Mouse (Mus musculus): ENCODE data around the gene Mybpc1. TPM values are rescaled to one million over a fixed set of nuclear protein-coding genes. Genes with fewer than 3 reads are reported as not detected.
"Not testable (repeated sequence)": the region's sequence is repeated elsewhere in the genome, so short reads cannot be mapped to it uniquely, and the experiment has no call there.

The Mybpc1 gene
- total RNA-seq, 2 experiments from 2014 or later = 0.37 to 0.75 TPM

DNA sequence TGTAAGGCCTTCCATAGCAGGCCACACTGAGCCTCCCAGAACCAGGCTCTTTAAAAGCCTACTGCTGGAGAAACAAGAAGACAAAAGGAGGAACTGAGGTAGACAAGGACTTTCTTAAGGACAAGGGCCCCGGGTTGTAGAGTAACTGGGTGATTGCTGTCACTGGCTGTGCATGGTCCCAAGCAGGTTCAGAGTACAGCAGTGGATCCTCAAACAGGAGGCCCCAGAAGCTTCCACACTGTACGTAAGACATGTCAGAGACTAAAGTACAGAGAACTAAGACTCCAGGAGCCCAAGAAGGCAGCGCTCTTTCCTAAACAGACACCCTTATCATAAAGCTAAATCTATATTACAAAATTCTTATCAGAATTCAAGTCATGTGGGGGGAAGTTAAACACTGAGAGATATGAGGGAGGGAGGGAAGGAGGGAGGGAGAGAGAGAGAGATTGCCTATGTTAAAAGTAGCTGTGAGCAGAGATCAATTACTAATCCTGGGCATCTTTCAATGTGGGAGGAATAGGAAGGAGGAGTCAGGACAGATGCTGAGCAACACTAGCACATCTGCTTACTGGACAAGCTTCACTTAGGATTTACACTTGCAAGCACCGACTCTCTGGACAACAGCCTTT is 109.9 kb downstream of the Mybpc1 start:
- no peak for DNase-seq

DNA sequence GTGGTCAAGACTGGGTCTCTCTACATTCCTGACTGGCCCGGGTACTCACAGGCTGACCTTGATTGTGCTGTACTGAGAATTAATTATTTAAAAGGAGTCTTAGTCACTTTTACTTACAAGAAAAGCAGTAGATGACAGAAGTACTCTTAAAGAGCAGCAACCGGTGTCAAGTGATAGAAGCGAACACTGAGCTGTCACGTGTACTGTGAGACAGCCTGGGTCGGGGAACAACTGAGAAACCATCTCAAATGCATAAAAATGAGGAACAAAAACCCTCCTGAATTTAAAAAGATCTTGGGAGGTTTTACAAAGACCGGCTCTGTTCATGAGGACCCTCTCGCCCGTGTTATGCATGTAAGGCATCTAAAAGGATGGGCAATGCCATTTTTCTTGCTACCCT is 112.3 kb downstream of the Mybpc1 start:
- DNase-seq = no peak

DNA sequence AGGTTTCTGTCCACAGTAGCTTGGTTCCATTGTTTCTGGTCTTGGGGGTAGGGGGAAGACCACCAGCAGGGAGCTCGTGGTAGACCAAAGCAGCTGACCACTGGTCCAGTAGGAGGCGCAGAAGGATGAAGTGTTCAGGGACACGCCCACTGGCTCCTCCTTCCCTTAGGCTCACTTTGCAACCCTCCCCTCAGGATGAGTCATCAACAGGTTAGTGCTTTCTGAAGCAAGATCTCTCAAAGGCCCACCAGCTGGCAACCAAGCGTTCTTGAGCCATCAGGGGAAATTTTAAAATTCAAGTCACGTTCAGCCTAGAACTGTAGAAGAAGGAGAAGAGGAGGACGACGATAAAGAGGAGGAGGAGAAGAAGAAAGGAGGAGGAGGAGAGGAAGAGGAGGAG is 113.3 kb downstream of the Mybpc1 start:
- DNase-seq = no peak

DNA sequence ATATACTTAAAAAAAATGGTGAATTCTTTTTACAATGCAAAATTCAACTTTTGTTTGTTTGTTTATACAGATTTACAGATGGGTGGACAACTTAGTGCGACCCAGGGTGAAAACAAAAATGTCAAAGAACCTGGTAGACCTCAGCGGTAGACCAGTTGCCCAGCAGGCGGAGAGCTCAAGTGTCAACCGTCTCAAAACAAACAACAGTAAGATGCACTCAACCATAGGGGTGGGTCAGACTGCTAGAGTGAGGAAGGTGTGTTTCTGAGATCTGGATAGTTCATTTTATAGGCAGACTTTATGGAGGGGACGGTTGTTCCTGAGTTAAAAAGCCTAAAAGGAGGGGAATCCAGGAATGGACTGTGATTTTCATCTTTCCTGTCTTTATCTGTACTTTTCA is 116.3 kb downstream of the Mybpc1 start:
- DNase-seq = no peak

DNA sequence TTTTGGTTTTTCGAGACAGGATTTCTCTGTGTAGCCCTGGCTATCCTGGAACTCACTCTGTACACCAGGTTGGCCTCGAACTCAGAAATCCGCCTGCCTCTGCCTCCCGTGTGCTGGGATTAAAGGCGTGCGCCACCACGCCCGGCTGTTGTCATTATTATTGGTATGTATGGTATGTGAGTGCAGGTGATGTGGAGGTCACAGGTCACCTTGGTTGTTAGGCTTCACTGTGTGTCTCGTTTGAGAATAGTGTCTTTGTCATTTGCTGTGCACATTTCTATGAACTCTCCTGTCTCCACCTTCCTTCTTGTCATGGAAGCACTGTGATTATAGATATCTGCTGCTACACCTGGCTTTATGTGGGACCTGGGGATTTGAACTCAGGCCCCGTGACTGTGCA is 122.1 kb downstream of the Mybpc1 start:
- DNase-seq = not testable (repeated sequence)

Other genes with a start within 250 kb of the Mybpc1 start
- 1 to 10 TPM; 2.9 to 4.2 TPM for gene Dram1, start 226.1 kb downstream of the Mybpc1 start, total RNA-seq (2021)
- gene Gnptab, start 226.0 kb downstream of the Mybpc1 start, total RNA-seq (2021) = 10 to 100 TPM; 25.5 to 25.9 TPM
- gene Sycp3, start 145.6 kb downstream of the Mybpc1 start, total RNA-seq (2021) = under 1 TPM in 1 of 2 experiments, not detected in 1; 0.41 TPM
- 100 to 1,000 TPM; 329 to 344 TPM for gene Chpt1, start 101.1 kb downstream of the Mybpc1 start, total RNA-seq (2021)
- gene Spic, start 79.9 kb upstream of the Mybpc1 start, total RNA-seq (2021) = under 1 TPM in 1 of 2 experiments, not detected in 1; 0.90 TPM
- gene Arl1, start 125.7 kb upstream of the Mybpc1 start, total RNA-seq (2021) = 10 to 100 TPM; 91.1 to 95.7 TPM
- 10 to 100 TPM; 15.9 to 16.7 TPM for gene Utp20, start 221.7 kb upstream of the Mybpc1 start, total RNA-seq (2021)

Data from heart, adult 18-20 months (tissue).